Mouse (Mus musculus) MEL (cell line): ENCODE measurements at regions not wholly inside any gene's neighbourhood (a gene's known extent, or its start where the extent isn't known, plus 50 kb on each side); places are given as distances from the start of the nearest gene placed in this dataset.
"Not testable (repeated sequence)": the region's sequence is repeated elsewhere in the genome, so short reads cannot be mapped to it uniquely, and the experiment has no call there.

Experiments
- CTCF ChIP-seq, 3 experiments: IDR thresholded peaks in 2 of 3; conservative IDR thresholded peaks in 1 of 3; 2 replicates each; pipeline ENCODE4 v1.5.1; 2011 to 2012; ENCODE audit warnings: low read length in 3 of 3, low read depth in 2 of 3, mild to moderate bottlenecking in 2 of 3, improper control_type of control experiment in 1 of 3, inconsistent platforms in 1 of 3, mixed read lengths in 1 of 3, moderate library complexity in 1 of 3; ENCODE audit not compliant: control insufficient read depth in 1 of 3, insufficient read depth in 1 of 3, poor library complexity in 1 of 3, severe bottlenecking in 1 of 3
- EP300 ChIP-seq, 2 experiments: IDR thresholded peaks; 2 replicates each; pipeline ENCODE4 v1.6.1; 2011; ENCODE audit warnings: improper control_type of control experiment in 2 of 2, low read length in 2 of 2, low read depth in 1 of 2, mild to moderate bottlenecking in 1 of 2
- GABPA ChIP-seq: IDR thresholded peaks from 2 replicates; pipeline ENCODE4 v1.6.1; 2012; ENCODE audit warnings: low read depth, mild to moderate bottlenecking, inconsistent platforms, low read length, improper control_type of control experiment, moderate library complexity
- GATA1 ChIP-seq: IDR thresholded peaks from 2 replicates; pipeline ENCODE4 v1.6.1; 2011; ENCODE audit warnings: low read depth, low read length, improper control_type of control experiment
- HCFC1 ChIP-seq: IDR thresholded peaks from 2 replicates; pipeline ENCODE4 v1.6.1; 2012; ENCODE audit warnings: low read depth, mild to moderate bottlenecking, inconsistent platforms, low read length, improper control_type of control experiment, moderate library complexity
- MAFK ChIP-seq: IDR thresholded peaks from 2 replicates; pipeline ENCODE4 v1.6.1; 2011; ENCODE audit warnings: low read depth, mild to moderate bottlenecking, low read length, improper control_type of control experiment, borderline replicate concordance
- MAX ChIP-seq: IDR thresholded peaks from 2 replicates; pipeline ENCODE4 v1.6.1; 2011; ENCODE audit warnings: low read length, improper control_type of control experiment
- NELFE ChIP-seq: IDR thresholded peaks from 2 replicates; pipeline ENCODE4 v1.6.1; 2011; ENCODE audit warnings: low read depth, low read length, improper control_type of control experiment
- NRF1 ChIP-seq: IDR thresholded peaks from 2 replicates; pipeline ENCODE4 v1.6.1; 2014; ENCODE audit warnings: low read depth, mild to moderate bottlenecking, inconsistent platforms, low read length, improper control_type of control experiment, moderate library complexity; ENCODE audit not compliant: poor library complexity, insufficient read depth, severe bottlenecking
- POLR2A ChIP-seq, 2 experiments: IDR thresholded peaks; 2 replicates each; pipeline ENCODE4 v1.6.1; 2011 to 2012; ENCODE audit warnings: low read length in 2 of 2, mild to moderate bottlenecking in 2 of 2, control low read depth in 1 of 2, improper control_type of control experiment in 1 of 2, low read depth in 1 of 2, moderate library complexity in 1 of 2; ENCODE audit not compliant: control insufficient read depth in 1 of 2, insufficient read depth in 1 of 2, poor library complexity in 1 of 2
- POLR2AphosphoS5 ChIP-seq: IDR thresholded peaks from 2 replicates; pipeline ENCODE4 v1.6.1; 2012; ENCODE audit warnings: low read depth, borderline replicate concordance, mild to moderate bottlenecking, inconsistent platforms, low read length, moderate library complexity, mixed read lengths
- TAL1 ChIP-seq: IDR thresholded peaks from 2 replicates; pipeline ENCODE4 v1.6.1; 2012; ENCODE audit warnings: mild to moderate bottlenecking, inconsistent platforms, low read length, moderate library complexity, mixed read lengths
- USF2 ChIP-seq, 2 experiments: IDR thresholded peaks; 2 replicates each; pipeline ENCODE4 v1.6.1; 2011 to 2012; ENCODE audit warnings: improper control_type of control experiment in 2 of 2, low read length in 2 of 2, borderline replicate concordance in 1 of 2, inconsistent platforms in 1 of 2, low read depth in 1 of 2, mild to moderate bottlenecking in 1 of 2; ENCODE audit not compliant: insufficient read depth in 1 of 2
- ZC3H11A ChIP-seq: IDR thresholded peaks from 2 replicates; pipeline ENCODE4 v1.6.1; 2012; ENCODE audit warnings: low read depth, mild to moderate bottlenecking, inconsistent platforms, low read length, improper control_type of control experiment

DNA sequence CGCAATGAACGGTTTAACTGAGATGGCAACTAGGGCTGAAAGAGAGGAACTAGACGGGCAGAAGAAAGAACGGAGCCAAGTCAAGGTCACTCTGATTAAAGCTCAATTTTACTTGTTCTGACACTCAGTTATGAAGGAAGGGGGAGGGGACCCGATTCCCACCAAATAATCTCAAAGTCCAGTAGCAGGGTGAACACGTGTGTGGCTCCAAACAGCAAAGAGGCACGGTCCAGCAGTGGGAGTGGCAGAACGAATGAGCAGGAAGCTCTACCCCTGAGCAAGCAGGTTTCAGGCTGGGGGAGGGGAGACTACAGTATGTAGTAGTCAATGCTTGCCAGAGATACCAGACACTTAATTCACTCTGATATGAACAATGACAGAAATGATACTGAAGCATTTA is 474.6 kb downstream of the Rfpl4b start:
- not testable (repeated sequence) for TF ChIP-seq MAFK; CTCF (IDR thresholded peaks at IDR 0.05 in 2 of 3, conservative IDR thresholded peaks at IDR 0.05 in 1 of 3; ENCODE audit: control insufficient read depth in 1 of 3, insufficient read depth in 1 of 3, low read depth in 2 of 3, low read length in 3 of 3, poor library complexity in 1 of 3, severe bottlenecking in 1 of 3); POLR2A (IDR thresholded peaks at IDR 0.05; ENCODE audit: control insufficient read depth in 1 of 2, insufficient read depth in 1 of 2, low read depth in 1 of 2, low read length in 2 of 2, poor library complexity in 1 of 2); ZC3H11A; TAL1; NELFE; NRF1; GABPA; POLR2AphosphoS5; HCFC1; USF2 (IDR thresholded peaks at IDR 0.05; ENCODE audit: borderline replicate concordance in 1 of 2, insufficient read depth in 1 of 2, low read depth in 1 of 2, low read length in 2 of 2); GATA1; EP300 (IDR thresholded peaks at IDR 0.05; ENCODE audit: low read depth in 1 of 2, low read length in 2 of 2); MAX
